Comparison of ENCODE assay signal across 8 mouse cellular contexts in genomic region chr7:127392251-127392824, GRCm38 (mm10). TPM values are rescaled to one million over a fixed set of nuclear protein-coding genes. Genes with fewer than 3 reads are reported as not detected.
DNase-seq lines count a peak whose midpoint lies in the region; ATAC-seq and TF ChIP-seq lines count a peak whose summit lies in the region.

No protein-coding gene starts in this region.

- H3K4me2 ChIP-seq in kidney, postnatal 0 days (ENCODE audit: low read length): peak overlapping the region; percentile 90
- peak overlapping the region; percentile 72 for H3K4me2 ChIP-seq in limb, embryonic 14.5 days (replicated peaks; ENCODE audit: low read depth, low read length, severe bottlenecking)

- H3K9me3 ChIP-seq in kidney, postnatal 0 days (replicated peaks; ENCODE audit: low read length): no peaks in the 10 kb centered on the region
- no peaks in the 10 kb centered on the region for H3K9me3 ChIP-seq in limb, embryonic 14.5 days (ENCODE audit: control insufficient read depth, low read length)

- no peak overlapping the region for H3K27ac ChIP-seq in kidney, postnatal 0 days
- no peak overlapping the region for H3K27ac ChIP-seq in embryonic fibroblast, embryonic 13.5 days (ENCODE audit: insufficient read depth, low read length)
- no peak overlapping the region for H3K27ac ChIP-seq in limb, embryonic 14.5 days (replicated peaks; ENCODE audit: low read depth, low read length)
- H3K27ac ChIP-seq in olfactory bulb, adult 2 months (ENCODE audit: insufficient read depth, low read depth, low read length): no peak overlapping the region

- peak overlapping the region; percentile 66 for H3K4me3 ChIP-seq in kidney, postnatal 0 days (replicated peaks; ENCODE audit: low read depth, low read length)
- peak overlapping the region; percentile 75; the same call in 1 of the 2 replicates for H3K4me3 ChIP-seq in embryonic fibroblast, embryonic 13.5 days (ENCODE audit: insufficient read depth, low read length)
- H3K4me3 ChIP-seq in limb, embryonic 14.5 days (replicated peaks; ENCODE audit: low read length): peak overlapping the region; percentile 65
- H3K4me3 ChIP-seq in olfactory bulb, adult 2 months (ENCODE audit: insufficient read depth, low read depth, low read length): peak overlapping the region; percentile 87

- no peak for DNase-seq in kidney, postnatal 0 days (ENCODE audit: low spot score)
- no peak for DNase-seq in kidney, adult 8-10 months
- DNase-seq in limb, embryonic 14.5 days (ENCODE audit: low spot score): no peak
- no peak for DNase-seq in spleen, postnatal 14 days (ENCODE audit: low spot score in 2 of 2)
- DNase-seq in right cerebral cortex, postnatal 25 days: no peak

- TF ChIP-seq POLR2A in embryonic fibroblast, embryonic 13.5 days (IDR thresholded peaks at IDR 0.05; ENCODE audit: low read depth, low read length): no peak
- no peak for TF ChIP-seq POLR2A in limb, embryonic 14.5 days (IDR thresholded peaks at IDR 0.05; ENCODE audit: borderline replicate concordance, extremely low read depth, insufficient read depth, insufficient read length)
- no peak for TF ChIP-seq POLR2A in olfactory bulb, adult 2 months (IDR thresholded peaks at IDR 0.05; ENCODE audit: insufficient read depth, low read depth, low read length)

- ATAC-seq in kidney, postnatal 0 days (replicated peaks; ENCODE audit: low FRiP score, low read depth): no peak
- no peak for ATAC-seq in limb, embryonic 14.5 days (ENCODE audit: low FRiP score, low read depth)
- ATAC-seq in megakaryocyte progenitor cell, adult 5-6 weeks (replicated peaks; ENCODE audit: poor library complexity): no peak

- peaks cover 10% of the 10 kb centered on the region for H3K4me1 ChIP-seq in kidney, postnatal 0 days (replicated peaks; ENCODE audit: insufficient read depth, low read length)
- peaks cover 9% of the 10 kb centered on the region for H3K4me1 ChIP-seq in embryonic fibroblast, embryonic 13.5 days (ENCODE audit: control insufficient read depth, insufficient read depth, low read length)
- peaks cover 4% of the 10 kb centered on the region for H3K4me1 ChIP-seq in limb, embryonic 14.5 days (ENCODE audit: control insufficient read depth, insufficient read depth, low read length)
- peaks cover 9% of the 10 kb centered on the region for H3K4me1 ChIP-seq in olfactory bulb, adult 2 months (ENCODE audit: control insufficient read depth, insufficient read depth, low read length)

- no peak for TF ChIP-seq CTCF in kidney, postnatal 0 days (IDR thresholded peaks at IDR 0.05; ENCODE audit: low read depth)
- no peak for TF ChIP-seq CTCF in embryonic fibroblast, embryonic 13.5 days (IDR thresholded peaks at IDR 0.05; ENCODE audit: borderline replicate concordance, insufficient read depth, low read length)
- no peak for TF ChIP-seq CTCF in olfactory bulb, adult 2 months (IDR thresholded peaks at IDR 0.05; ENCODE audit: insufficient read depth, low read depth, low read length)

- no peaks in the 10 kb centered on the region for H3K27me3 ChIP-seq in kidney, postnatal 0 days (ENCODE audit: insufficient read depth, low read length)
- no peaks in the 10 kb centered on the region for H3K27me3 ChIP-seq in limb, embryonic 14.5 days (ENCODE audit: control insufficient read depth, insufficient read depth, low read length)

- 87% methylated on average over 8 of the region's 8 CpGs for WGBS in kidney, postnatal 0 days
- WGBS in limb, embryonic 14.5 days: 83% methylated on average over 8 of the region's 8 CpGs
- WGBS in olfactory bulb, adult 2 months: 83% methylated on average over 8 of the region's 8 CpGs

- no peaks in the 10 kb centered on the region for H3K36me3 ChIP-seq in kidney, postnatal 0 days (ENCODE audit: insufficient read depth, low read length)
- H3K36me3 ChIP-seq in limb, embryonic 14.5 days (ENCODE audit: control insufficient read depth, insufficient read depth, low read length): peaks cover 7% of the 10 kb centered on the region

- peak overlapping the region; percentile 80; the same call in 1 of the 2 replicates for H3K9ac ChIP-seq in kidney, postnatal 0 days (ENCODE audit: low read depth, low read length)
- H3K9ac ChIP-seq in limb, embryonic 14.5 days (ENCODE audit: low read depth, low read length, severe bottlenecking): peak overlapping the region; percentile 72; the same call in 1 of the 2 replicates

RNA-seq across cellular contexts. Expression of gene E430018J23Rik, which starts 1.1 kb away (rescaled TPM):
- polyA plus RNA-seq in kidney, postnatal 0 days (2015; fragmentation: Nextera tagmentation; extraction: Ambion mirVana): 6.5 and 7.4 TPM in 2 replicates
- 5.3 and 7.1 TPM in 2 replicates for polyA plus RNA-seq in embryonic fibroblast, embryonic 13.5 days (2011; ENCODE audit: insufficient read length, low read depth, missing spikeins)
- 8.8 and 11.6 TPM in 2 replicates for polyA plus RNA-seq in limb, embryonic 14.5 days (2012; rRNA removed)
- polyA plus RNA-seq in limb, embryonic 14.5 days (2014; fragmentation: Nextera tagmentation; extraction: Ambion mirVana): 7.3 and 10.1 TPM in 2 replicates
- not detected in 2 replicates for polyA plus RNA-seq in olfactory bulb, adult 2 months (2012; ENCODE audit: insufficient read depth, insufficient read length, low replicate concordance, missing spikeins)
- total RNA-seq in megakaryocyte progenitor cell, adult 5-6 weeks (2015): 1.0 and 1.5 TPM in 2 replicates
- 2.3 and 4.8 TPM in 2 replicates for total RNA-seq in megakaryocyte progenitor cell, adult 5-6 weeks (2017)

RNA-seq across cellular contexts. Expression of gene 9130019O22Rik, which starts 5.4 kb away (rescaled TPM):
- 4.8 and 5.6 TPM in 2 replicates for polyA plus RNA-seq in kidney, postnatal 0 days (2015; fragmentation: Nextera tagmentation; extraction: Ambion mirVana)
- 1.6 and 2.1 TPM in 2 replicates for polyA plus RNA-seq in embryonic fibroblast, embryonic 13.5 days (2011; ENCODE audit: insufficient read length, low read depth, missing spikeins)
- 3.5 and 3.9 TPM in 2 replicates for polyA plus RNA-seq in limb, embryonic 14.5 days (2012; rRNA removed)
- polyA plus RNA-seq in limb, embryonic 14.5 days (2014; fragmentation: Nextera tagmentation; extraction: Ambion mirVana): 4.5 and 6.4 TPM in 2 replicates
- polyA plus RNA-seq in olfactory bulb, adult 2 months (2012; ENCODE audit: insufficient read depth, insufficient read length, low replicate concordance, missing spikeins): not detected in 2 replicates
- 1.5 and 2.1 TPM in 2 replicates for total RNA-seq in megakaryocyte progenitor cell, adult 5-6 weeks (2015)
- 4.2 and 6.5 TPM in 2 replicates for total RNA-seq in megakaryocyte progenitor cell, adult 5-6 weeks (2017)

RNA-seq across cellular contexts. Expression of gene Zfp764, which starts 14.3 kb away (rescaled TPM):
- polyA plus RNA-seq in kidney, postnatal 0 days (2015; fragmentation: Nextera tagmentation; extraction: Ambion mirVana): 5.6 and 6.7 TPM in 2 replicates
- polyA plus RNA-seq in embryonic fibroblast, embryonic 13.5 days (2011; ENCODE audit: insufficient read length, low read depth, missing spikeins): 3.3 and 5.0 TPM in 2 replicates
- 7.8 and 8.8 TPM in 2 replicates for polyA plus RNA-seq in limb, embryonic 14.5 days (2012; rRNA removed)
- polyA plus RNA-seq in limb, embryonic 14.5 days (2014; fragmentation: Nextera tagmentation; extraction: Ambion mirVana): 8.4 and 9.1 TPM in 2 replicates
- not detected in 2 replicates for polyA plus RNA-seq in olfactory bulb, adult 2 months (2012; ENCODE audit: insufficient read depth, insufficient read length, low replicate concordance, missing spikeins)
- 9.3 and 10.9 TPM in 2 replicates for total RNA-seq in megakaryocyte progenitor cell, adult 5-6 weeks (2015)
- total RNA-seq in megakaryocyte progenitor cell, adult 5-6 weeks (2017): 9.9 and 12.4 TPM in 2 replicates

RNA-seq across cellular contexts. Expression of gene Zfp747, which starts 16.5 kb away (rescaled TPM):
- 5.5 and 6.8 TPM in 2 replicates for polyA plus RNA-seq in kidney, postnatal 0 days (2015; fragmentation: Nextera tagmentation; extraction: Ambion mirVana)
- polyA plus RNA-seq in embryonic fibroblast, embryonic 13.5 days (2011; ENCODE audit: insufficient read length, low read depth, missing spikeins): 4.5 and 7.0 TPM in 2 replicates
- polyA plus RNA-seq in limb, embryonic 14.5 days (2012; rRNA removed): 7.3 and 8.0 TPM in 2 replicates
- polyA plus RNA-seq in limb, embryonic 14.5 days (2014; fragmentation: Nextera tagmentation; extraction: Ambion mirVana): 7.0 and 7.2 TPM in 2 replicates
- not detected in 2 replicates for polyA plus RNA-seq in olfactory bulb, adult 2 months (2012; ENCODE audit: insufficient read depth, insufficient read length, low replicate concordance, missing spikeins)
- total RNA-seq in megakaryocyte progenitor cell, adult 5-6 weeks (2015): 4.2 and 4.3 TPM in 2 replicates
- total RNA-seq in megakaryocyte progenitor cell, adult 5-6 weeks (2017): 7.4 and 9.2 TPM in 2 replicates

RNA-seq across cellular contexts. Expression of gene Zfp688, which starts 29.5 kb away (rescaled TPM):
- polyA plus RNA-seq in kidney, postnatal 0 days (2015; fragmentation: Nextera tagmentation; extraction: Ambion mirVana): 29.7 and 31.9 TPM in 2 replicates
- 9.6 and 11.0 TPM in 2 replicates for polyA plus RNA-seq in embryonic fibroblast, embryonic 13.5 days (2011; ENCODE audit: insufficient read length, low read depth, missing spikeins)
- 18.6 and 24.8 TPM in 2 replicates for polyA plus RNA-seq in limb, embryonic 14.5 days (2012; rRNA removed)
- 24.3 and 25.2 TPM in 2 replicates for polyA plus RNA-seq in limb, embryonic 14.5 days (2014; fragmentation: Nextera tagmentation; extraction: Ambion mirVana)
- polyA plus RNA-seq in olfactory bulb, adult 2 months (2012; ENCODE audit: insufficient read depth, insufficient read length, low replicate concordance, missing spikeins): not detected in 2 replicates
- total RNA-seq in megakaryocyte progenitor cell, adult 5-6 weeks (2015): 7.1 and 9.0 TPM in 2 replicates
- total RNA-seq in megakaryocyte progenitor cell, adult 5-6 weeks (2017): 4.7 and 5.9 TPM in 2 replicates
